Mouse (Mus musculus) c-Kit-positive CD71-positive TER-119-negative erythroid progenitor cells, embryonic 14.5 days (primary cell): ENCODE measurements around the gene Rhcg.

ENCODE experiments used
- DNase-seq: peaks from one replicate; pipeline ENCODE4 v3.0.0-alpha.2; 2013; ENCODE audit warnings: low read depth

The Rhcg gene

DNA sequence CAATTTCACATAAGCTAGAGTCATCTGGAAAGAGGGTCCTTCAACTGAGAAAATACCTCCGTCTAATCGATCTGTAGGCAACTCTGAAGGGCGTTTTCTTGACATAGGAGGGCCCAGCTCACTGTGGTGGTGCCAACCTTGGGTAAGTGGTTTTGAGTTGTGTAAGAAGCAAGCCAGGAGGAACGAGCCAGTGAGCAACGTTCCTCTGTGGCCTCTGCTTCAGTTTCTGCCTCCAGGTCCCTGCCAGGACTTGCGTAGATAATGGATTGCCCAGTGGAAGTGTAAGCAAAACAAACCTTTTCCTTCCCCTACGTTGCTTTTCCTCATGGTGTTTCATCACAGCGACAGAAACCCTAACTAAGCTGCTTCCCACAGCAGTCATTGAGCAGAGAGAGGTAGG is 15.5 kb downstream of the Rhcg start:
- no peak for DNase-seq

DNA sequence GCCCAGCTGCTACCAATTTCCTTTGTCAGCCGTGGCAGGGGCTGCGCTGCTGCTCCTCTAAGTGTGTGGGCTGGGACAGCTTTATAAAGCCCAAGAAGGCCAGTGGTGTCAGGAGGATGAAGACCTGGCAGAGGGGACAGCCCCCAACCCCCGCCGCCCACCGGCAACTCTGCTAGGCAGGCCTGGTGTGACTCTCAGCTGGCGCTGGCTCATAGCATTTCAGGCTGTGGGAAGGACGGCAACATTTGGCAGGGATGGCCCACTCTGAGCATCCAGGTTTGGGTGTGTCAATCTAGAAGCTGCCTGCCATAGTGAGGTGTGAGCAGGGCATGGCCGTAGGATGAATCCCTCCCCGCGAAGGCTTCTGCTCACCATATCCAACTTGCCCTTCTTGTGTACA is 17.3 kb downstream of the Rhcg start:
- DNase-seq = no peak

DNA sequence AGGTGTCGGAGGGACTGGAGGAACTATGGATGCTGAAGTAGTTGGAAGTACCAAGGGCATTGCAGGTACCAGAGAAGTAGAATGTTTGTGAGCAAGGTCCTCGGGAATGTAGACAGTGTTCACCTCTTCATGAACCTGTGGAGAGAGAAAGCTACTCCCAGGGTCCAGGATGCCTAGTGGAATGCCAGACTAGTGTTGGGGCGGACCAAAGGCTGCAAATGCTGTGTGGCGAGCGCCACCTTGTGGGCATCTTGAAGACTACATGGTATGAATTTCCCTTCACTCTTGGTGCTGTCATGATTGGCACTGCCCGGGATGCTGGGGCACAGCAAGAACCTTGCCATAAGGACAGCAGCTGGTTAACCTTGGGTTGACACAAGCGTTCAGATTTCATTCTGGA is 22.6 kb downstream of the Rhcg start:
- peak; percentile 54 for DNase-seq

DNA sequence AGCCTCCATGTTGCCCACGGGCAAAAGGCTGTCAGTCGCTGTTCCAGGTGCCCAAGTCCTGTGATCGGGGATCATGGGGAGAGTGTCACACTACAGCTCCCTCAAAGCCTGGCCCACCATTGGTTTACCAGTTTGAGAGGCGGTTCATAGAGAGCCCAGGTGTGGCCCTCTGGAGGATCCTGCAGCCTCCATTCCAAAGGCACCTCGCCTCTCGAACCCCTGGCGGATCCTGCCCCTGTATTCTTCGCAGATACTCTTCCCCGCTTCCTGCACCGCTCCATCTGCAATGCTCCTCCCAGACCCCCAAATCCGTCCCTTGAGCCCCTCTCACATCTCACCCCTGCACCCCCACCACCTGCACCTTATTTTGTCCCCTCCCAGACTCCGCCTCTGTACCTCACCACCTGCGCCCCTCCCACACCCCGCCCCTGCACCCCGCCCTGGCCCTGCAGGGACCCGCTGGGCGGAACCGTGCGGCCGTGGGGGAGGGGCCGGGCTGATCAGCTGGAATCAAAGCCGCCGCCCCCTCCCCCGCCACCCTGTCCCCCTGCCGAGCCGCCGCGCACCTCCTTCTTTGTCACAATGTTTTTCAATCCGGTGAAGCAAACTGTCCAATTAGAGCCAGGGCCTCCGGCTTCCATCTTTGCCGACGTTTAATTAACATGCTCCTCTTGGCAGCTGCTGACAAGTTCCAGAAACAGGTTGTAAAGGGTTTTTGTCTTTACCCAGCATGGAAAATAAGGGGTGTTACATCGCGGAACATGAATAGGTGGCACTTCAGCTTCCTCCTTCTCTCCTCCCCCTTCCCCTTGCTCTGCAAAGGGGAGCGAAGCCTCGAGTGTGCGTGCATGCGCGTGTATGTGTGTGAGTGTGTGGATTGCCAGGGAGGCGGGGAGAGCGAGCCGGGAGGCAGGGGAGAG is 25.4 kb downstream of the Rhcg start:
- no peak for DNase-seq

DNA sequence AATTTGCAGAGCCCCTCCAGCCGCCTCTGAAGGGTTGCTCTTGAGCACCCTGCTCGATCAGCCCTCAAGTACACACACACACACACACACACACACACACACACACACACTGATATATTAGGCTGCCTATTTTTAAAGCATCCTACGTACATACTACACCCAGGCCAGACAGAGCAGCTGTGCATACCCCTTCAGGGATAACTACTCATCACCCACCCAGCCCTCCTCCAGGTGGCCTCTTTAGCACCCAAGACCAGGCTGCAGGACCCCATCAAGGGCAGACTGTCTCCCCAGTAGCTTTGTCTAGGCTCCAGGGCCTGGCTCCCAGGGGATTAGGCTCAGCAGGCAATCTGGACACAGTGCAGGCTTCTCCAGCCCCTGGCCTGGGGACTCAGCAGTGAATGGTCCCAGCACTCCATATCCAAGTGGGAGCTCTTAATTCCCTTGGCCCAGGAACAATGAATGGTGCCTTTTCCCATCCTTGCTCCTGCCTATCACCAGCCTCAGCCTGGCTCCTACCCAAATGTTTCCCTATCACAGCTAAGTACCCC is 26.8 kb downstream of the Rhcg start:
- DNase-seq = no peak

DNA sequence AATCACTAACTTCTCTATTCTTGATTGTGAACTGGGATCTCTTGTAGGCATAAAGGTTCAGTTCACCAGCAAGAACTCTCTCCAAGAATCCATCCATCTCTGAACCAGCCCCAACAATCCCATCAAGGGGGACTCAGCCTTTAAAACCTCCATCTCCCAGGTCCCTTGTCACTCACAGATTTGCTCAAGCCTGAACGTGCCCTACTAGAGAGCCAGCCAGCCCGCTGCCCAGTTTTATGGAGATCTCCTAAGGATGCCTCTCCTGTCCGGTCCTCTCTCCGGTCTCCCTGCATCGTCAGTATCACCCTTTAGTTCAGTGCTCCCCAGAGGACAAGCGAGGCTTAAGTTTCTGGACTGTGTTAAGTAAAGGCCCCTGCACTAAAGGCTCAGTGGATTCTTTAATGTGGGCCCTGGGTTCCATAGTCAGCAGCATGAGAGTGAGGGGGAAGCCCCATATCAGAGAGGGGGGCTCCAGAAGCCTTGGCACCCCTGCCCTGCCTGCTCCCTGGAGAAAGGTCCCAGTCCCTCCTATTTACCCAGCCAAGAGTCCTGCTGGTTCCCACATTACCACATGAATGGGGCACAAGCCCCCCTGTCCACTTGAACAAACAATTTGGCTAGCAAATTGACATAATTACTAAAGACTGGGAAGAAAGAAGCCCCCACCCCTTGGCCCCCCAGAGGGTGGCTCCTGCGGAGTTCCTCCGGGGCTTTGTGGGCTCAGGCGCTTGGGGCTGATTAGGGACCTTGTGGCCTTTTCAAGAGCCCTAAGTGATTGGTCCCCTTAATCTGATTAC is 27.5 kb downstream of the Rhcg start:
- no peak for DNase-seq

DNA sequence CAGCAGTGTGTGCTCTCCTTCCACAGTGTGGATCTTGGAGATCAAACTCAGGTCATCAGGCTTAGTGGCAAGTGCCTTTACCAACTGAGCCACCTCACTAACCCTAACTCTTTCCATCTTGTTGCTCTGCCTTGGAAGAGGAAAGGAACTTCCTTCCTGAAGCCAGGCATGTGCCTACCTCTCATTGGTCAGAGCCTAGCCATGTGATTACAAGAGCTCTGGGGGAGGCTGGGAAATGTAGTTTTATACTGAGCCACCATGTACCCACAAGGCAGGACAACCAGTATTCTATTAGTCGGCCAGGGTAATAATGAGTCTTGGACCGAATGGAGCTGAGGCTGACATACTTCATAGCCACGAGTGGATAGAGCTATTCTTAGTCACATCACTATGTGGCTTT is 29.2 kb downstream of the Rhcg start:
- DNase-seq = no peak

DNA sequence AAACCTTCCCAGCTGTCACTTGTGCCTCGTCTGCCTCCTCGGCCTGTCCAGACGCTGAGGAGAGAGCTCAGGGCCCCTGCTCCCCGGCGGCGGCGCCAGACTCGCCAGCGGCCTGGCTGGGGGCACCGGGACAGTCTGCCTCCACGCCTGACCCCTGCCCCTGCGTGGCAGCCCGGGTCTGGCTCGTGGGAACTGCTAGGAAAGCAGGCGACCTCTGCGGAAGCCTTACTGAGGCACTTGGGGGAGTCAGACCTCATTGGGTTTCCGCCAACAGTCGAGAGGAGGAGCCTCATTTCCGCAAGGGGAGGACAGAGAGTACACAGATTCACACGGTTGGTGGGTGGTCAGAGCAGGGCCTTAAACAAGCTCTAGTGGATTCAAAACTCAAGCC is 38.6 kb downstream of the Rhcg start:
- no peak for DNase-seq

DNA sequence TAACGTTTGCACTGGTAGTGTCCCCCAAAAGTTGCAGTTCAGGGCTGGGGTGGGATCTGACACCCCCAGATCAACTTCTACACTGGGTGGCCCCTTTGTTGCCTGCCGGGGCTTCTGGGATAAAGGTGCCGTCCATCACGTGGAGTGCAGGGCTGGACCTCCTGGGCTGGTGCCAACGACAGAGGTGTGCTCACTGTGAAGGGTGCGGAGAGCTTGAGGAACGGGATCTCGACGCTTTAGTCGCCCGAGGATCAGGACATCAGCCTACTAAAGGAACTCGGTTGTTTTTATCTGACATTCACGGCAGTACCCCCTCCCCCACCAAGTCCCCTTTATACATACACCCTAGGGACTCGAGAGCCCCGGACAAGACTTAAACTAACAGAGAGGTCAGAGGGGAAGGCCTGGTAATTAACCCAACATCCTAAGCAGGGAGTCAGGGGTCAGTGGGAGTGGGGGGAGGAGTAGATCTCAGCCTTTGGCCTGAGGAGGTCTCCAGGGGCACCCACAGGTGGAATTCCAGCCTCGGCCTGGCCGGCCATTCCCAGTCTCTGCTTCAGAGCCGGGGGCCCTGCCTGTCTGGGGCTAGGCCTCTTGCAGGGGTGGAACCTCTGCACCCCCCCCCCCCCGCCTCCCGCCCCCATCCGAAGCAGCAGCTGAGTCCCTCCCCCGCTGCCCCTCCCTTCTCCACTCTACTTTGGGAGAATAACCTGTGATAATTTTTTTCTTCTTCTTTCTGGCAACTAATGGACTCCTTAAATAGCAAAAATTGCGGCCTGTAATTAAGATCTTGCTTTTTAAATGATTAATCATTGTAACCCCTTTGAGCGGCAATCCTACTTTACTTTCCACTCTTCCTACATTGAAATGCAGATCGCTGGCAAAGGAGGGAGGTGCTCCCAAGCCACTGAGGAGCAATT is 39.3 kb downstream of the Rhcg start:
- no peak for DNase-seq

DNA sequence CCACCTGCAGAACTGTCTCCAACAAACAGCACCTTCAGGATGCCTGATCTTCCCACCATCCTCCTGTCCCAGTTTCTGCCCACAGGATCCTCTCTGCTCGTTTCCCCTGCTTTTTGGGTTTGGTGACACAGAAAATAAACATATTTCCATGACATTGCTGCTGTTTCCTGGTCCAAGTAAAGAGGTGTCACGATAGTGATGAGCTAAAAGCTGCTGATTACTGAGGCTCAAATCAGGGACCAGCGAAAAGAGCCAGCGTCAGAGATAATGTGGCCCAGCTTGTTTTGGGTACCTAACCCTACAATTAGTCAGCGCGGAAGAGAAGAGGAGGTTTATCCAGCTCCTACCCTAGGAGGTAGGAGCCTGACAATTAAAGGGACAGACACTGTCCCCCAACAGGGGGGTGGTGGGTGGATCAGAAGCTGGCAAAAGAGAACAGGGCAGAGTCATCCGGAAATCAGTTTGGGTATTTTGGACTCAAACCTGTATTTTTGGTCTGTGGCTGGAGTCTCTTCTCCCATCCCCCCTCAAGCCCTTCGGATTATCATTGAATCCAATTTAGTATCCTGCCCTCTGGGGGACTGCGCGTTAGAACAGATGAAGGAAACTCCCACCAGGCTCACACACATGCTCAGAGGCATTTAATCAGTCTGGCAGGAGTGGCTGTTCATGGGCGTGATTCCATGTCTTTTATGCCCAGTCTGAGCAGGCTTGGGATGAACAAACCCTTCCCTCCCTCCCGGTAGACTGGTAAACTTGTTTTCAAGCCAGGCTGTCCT is 40.2 kb downstream of the Rhcg start:
- no peak for DNase-seq

DNA sequence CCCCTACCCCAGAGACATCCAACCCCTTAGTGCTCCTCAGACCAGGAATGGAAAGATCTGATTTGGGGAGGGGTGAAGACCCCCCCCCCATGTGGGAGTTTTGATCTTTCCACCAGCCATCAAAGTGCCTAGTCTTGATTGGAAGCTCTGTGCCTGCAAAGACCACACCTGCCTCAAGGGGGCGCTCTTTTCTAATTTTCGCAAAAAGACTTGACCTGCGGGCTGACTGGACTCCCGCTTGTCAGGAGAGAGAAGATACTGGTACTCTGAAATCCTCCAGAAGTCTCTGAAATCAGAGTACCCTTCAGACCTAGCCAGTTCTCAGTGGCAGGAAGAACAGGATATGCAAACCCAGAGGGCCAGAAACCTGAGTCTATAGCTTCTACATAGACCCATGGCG is 40.8 kb downstream of the Rhcg start:
- peak; percentile 34 for DNase-seq

DNA sequence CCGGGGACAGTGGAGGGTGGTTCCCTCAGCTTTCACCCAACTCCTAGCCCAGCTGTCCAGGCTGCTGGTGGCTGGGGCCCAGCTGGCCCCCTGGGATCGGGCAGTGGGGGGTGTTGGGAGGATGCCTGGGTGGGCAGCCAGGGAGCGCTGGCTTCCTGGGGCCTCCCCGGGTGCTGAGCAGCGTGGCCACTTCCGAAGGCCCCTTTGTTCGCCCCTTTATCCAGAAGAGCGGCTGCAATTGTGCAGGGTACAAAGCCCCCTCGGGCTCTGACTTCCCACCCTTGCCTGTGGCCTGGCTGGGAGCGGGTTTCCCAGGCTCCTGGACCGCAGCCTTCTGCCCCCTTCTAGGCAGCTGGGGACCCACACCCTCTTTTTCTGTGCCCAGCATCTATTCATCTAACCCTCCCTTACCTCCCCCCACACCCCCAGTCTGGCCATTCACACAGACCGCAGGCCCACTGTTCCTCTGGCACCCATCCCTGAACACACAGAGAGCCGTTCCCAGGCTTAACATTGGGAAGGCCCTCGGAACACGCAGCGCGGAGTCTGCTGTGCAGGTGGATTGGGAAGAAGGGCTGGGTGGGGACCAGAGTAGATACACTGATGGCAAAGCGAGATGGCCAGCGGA is 45.2 kb downstream of the Rhcg start:
- no peak for DNase-seq

DNA sequence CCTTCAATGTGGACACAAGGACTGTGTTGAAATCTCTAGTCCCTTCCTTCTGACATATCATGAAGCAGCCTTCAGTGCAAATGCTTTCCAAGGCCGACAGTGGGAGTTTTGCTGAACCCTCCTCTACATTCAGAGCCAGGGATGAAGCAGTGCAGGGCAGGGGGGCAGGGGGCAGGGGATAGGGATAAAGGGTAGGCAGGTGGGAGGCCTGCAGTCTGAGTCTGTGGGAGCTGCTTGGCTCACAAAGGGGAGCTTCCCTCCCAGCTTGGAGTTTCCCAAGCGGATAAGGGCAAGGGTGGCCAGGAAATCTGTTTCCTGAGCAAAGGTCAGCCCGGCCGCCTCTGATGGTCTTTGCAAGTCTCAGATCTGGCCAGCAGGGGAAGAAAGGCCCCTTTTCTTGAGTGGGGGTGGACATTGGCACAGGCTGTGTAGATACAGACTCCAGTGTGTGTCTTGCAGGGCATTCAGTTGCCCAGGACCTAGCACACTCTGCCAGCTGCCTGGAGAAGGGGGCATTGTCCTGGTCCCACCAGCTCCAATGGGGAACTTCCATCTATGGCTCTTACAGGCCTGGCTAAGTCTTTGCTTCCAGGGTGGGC is 48.4 kb downstream of the Rhcg start:
- DNase-seq = no peak

DNA sequence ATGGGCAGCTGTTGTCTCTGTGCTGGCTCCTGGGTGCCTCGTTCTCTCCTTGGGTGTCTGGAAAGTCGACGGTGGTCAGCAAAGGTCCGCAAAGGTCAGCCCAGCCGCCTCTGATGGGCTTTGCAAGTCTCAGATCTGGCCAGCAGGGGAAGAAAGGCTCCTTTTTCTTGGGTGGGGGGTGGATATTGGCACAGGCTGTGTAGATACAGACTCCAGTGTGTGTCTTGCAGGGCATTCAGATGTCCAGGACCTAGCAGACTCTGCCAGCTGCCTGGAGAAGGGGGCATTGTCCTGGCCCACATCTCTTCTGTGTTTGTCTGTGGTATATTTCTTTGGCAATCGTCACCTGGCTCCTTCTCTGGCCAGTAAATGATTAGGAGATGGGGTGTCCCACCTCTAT is 49.2 kb downstream of the Rhcg start:
- no peak for DNase-seq

DNA sequence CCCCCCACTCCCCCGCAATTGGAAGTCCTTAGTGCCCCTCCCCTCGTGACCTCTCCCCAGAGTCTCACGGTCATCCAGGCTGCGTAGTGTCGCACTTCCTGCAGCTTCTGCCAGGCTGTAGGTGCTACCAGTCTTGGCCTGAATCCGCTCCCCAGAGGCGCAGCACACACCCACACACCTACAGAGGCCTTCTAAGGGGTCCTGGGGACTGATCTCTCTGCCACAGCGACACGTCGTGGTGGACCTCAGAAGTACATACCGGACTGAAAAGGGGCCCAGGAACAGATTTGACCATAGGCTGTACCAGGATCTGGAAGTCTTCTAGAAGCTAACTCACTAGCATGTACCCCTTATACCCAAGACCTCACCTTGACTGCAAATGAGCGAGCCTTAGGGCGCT is 53.8 kb downstream of the Rhcg start:
- no peak for DNase-seq

DNA sequence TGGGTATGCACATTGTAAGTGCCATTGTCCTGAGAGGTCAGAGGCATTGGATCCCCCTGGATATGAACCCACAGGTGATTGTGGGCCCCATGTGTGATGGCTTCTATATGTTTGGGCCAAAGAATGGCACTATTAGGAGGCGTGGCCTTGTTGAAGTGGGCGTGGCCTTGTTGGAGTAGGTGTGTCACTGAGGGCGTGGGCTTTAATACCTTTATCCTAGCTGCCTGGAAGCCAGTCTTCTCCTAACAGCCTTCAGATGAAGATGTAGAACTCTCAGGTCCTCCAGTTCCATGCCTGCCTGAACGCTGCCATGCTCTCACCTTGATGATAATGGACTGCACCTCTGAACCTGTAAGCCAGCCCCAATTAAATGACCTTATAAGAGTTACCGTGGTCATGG is 55.1 kb downstream of the Rhcg start:
- DNase-seq = peak; percentile 15

DNA sequence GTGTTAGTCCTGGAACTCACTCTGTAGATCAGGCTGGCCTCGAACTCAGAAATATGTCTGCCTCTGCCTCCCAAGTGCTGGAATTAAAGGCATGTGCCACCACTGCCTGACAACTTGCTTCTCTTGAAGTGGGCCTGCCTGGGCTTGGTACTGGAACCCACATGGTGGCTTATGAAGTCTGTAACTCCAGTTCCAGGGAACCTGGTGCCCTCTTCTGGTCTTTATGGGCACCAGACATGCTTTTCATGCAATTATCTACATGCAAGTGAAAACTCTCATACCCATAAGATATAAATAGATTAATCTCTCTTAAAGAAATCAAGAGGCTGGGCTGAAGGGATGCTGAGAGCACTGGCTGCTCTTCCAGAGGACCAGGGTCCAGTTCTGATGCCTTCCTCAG is 58.8 kb downstream of the Rhcg start:
- DNase-seq = no peak

DNA sequence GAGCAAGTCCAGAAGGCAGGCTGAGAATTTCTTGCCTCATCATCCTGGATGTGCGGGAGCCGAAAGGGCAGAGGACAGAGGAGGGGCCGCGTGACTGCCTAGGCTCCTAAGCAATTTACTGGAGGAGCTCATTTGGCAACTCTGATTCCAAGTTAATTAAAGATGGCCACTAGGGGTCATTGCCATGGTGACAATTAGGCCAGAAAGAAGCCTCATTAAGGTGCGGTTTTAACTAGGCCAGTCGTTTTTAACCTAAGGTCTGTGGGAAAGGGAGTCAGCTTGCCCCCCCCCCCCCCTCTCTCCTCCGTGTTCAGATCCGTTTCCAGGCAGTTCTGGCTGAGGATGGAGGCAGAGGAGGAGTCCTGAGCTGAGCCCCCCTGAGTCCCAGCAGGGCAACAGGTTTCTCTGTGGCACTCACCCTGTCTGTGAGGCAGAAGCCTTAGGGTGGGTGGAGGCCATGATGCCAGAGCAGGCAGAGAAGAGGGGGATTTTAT is 59.7 kb downstream of the Rhcg start:
- no peak for DNase-seq

DNA sequence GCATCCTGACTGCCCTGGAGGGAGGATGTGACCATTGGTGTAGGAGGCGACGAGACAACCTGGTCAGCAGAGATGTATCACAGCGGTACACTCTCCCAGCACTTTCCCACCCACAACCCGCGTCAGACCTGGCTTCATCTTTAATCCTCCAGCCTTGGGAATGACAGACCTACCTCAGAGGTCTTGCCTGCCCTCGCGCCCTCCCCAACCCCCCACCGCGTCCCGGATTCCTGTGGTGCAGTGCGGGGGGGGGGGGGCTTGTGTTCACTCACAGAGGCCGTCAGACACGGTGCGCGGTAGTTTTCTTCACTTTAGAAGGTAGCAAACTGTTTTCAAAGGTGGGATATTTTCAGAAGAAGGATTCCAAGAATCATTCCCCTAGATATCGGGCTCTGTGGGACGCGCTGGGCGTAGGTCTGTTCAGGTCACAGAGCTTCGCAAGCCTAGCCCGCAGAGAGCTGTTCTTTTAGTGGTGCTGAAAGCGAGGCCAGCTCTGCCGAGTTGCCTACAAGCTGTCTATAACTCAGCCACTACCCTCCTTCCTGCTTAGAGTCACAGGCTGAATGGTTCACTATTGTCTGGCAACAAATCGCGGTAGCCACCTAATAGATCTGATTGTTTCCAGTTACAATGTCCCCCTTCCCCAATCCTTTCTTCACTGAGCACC is 62.0 kb downstream of the Rhcg start:
- DNase-seq = no peak

DNA sequence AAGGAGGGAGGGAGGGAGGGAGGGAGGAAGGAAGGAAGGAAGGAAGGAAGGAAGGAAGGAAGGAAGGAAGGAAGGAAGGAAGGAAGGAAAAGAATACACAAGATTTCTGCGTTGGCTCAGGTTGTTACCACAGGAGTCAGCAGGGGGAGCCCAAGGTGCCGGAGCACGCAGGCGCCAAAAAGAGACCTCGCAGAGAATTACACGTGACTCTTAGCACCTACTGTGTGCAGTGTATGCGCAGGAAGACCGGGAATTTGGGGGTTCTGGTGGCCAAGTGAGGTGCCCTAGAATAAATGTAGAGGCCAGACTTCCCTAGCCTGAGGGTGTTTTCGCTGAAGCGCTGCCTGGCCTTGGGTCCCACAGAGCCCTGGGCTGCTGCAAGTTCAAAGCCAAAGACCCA is 64.8 kb downstream of the Rhcg start:
- no peak for DNase-seq
